Mouse (Mus musculus) gastrocnemius, adult 18-20 months (tissue): ENCODE measurements around the gene Olfm4. TPM values are rescaled to one million over a fixed set of nuclear protein-coding genes. Genes with fewer than 3 reads are reported as not detected.

Experiments
- DNase-seq: peaks from one replicate; pipeline ENCODE4 v3.0.0; 2021; ENCODE audit warnings: low spot score
- total RNA-seq, 2 experiments: library from RNA; stranded (reverse); gene quantifications; 2 replicates each; pipeline ENCODE4 v1.2.3; 2021

Olfm4 gene
- total RNA-seq, 2 experiments from 2014 or later, result not detected

DNA sequence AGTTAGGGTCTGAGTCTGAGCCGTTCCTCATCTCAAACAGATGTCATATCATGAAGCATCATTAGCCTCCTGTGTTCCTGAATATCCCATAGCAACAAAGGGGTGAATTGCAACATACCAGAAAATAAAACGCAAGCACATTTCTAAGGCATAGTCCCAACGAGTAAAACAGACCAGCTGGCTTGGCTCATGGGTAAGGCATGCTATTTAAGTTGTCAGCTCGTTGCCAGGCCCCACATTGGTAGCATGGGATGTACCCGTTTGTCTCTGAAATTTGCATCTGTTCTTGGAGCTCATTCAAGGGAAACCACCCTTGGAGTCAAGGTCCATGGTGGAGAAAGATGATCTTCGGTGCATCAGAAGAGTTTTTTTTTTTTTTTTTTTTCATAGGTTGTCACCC is 42.2 kb downstream of the Olfm4 start:
- DNase-seq, result no peak

DNA sequence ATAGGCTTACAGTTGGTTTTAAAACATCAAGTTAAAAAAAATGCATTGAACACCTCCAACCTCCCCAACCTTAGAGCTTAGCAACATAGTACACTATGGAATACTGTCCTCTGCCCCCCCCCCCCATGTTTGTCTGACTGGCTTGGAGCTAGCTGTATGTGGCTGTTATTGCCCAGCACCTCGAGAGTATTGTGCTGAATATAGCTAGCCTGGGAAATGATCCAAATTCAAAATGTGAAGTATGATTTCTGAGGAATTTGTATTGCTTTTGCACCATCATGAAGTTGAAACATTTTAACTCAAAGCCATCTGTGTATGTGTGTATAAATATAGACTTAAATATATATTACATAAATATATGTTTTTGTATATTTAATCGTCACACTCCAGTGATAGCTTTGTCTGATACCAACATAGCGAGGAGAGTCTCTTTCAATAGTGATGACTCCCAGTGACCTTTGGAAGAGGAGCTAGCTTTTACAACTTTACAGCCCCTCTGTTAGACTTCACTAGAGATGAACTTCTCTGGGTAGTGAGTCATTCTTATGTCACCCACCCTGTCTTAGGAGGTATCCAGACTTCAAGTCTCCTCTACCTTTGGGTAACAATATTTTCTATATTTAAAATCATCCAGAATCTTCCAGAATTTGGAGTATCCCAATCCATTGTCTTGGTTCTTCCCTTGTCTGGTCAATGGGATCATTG is 45.6 kb downstream of the Olfm4 start:
- no peak for DNase-seq

DNA sequence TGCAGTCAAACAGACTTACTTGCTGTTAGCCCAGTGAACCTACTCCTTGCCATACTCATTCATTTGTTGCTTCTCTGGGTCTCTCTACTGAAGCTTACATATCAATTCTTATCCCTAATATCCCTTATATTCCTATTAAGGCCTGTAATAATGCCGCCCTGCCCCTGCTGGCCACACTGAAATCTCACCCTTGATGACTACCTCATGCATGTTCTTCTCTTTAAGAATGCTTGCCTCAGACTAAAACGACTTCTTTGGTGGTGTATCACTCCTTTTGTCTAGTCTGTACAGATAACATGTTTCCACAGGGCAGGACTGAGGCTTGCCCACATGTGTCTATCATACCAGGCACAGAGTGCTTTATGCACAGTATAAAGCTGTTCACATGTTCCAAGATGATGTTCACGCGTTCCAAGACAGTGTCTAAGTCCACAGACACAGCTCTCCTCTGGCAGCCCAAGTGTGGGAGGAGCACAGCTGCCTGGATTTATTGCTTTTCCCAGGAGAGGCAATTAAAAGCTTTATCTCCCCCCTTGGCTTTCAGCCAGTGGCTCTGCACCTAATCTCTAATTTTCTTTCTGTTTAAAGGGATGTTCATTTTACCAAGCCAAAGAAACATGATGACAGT is 55.9 kb downstream of the Olfm4 start:
- no peak for DNase-seq

DNA sequence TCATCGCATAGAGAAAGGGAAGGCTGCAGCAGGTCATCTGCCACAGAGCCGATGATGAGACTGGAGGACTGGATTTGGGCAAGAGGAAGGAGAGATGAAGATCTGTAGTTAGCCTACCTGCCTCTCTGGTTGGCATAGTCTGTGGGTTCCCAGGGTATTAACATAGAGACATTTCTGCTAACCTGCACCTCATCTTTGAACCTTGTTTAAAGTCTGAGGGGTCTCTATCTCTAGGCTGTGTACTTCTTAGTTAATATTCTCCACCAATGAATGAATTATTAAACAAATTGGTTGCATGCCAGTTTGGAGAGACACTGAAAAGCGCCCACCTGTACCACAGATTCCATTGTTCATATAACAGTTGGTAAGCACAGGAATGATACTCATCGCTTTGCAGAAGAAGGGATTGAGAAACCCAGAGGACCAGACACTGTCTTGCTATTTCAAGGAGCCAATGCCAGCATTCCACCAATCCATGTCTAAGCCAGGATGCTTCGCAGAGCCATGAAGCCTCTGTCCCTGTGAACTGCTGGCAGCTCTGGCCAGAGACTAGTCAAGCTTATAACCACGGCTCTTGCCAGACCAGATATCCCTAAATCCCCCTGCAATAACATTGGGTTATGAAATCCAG is 62.3 kb downstream of the Olfm4 start:
- DNase-seq, result no peak

DNA sequence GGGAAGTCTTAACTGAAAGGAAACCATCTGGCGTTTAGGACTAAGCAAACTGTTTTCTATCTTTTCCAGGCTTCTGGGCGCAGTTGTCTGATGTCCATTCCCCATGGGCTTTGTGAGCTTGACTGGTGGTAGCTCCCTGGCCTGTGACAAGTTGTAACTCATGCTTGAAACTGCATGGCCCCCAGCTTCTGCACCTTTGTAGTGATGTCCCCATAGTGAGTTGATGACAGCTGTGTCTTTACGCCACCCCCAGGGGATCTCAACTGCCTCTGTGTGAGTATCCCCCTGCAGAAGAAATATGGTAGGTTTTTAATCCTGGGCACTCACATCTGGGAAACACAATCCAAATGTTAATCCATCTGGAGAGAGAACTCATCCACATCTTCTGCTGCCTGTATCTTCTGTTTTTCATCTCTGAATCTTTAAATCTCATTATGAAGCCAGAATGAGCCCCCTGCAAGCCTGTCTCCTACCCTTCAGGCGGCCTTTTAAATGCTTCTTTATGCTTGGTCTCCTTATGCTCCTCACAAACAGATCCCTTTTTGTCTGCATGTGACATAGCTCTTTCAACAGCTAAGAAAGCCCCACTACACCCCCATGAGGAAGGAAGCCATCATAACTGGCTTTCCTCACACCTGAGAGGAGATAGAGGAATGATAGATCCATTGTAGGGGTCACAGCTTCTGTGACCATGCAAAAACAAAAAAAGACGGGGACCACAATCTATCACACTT is 63.7 kb downstream of the Olfm4 start:
- no peak for DNase-seq

DNA sequence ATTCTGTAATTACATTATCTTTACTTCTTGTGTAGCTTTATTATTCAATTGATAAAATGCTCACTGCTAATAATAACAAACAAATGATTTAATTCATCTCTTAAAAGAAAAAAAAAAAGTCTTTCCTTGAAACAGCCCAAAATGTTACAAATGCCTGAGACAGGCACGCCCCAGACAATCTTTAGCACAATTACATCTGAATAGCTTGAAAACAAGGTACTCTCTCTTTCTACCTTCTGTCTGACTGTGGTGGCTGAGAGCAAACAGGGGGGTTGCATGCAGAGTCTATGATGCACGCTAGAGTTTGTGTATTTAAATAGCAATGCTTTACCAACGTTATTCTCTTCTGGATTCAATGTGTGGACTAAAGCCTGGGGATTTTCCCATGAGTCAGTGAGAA is 71.8 kb downstream of the Olfm4 start:
- DNase-seq, result no peak

DNA sequence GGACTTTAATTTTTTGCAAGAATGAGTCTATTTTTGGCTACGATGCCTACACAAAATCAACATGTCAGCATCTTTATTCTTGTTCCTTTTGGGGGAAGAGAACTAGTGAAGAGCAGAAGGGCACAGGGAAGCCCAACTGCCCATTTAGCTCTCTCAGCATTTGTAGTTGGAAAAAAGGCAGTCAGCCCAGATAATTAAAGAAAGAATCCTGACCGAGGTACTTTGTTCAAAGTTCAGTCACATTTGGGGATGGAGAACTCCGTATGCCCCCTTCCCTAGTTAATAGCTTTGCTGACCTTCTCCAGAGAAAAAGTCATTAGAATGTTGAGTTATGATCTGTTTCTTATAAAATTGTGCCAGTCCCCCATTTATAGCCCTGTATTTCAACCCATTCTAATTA is 77.8 kb downstream of the Olfm4 start:
- no peak for DNase-seq

DNA sequence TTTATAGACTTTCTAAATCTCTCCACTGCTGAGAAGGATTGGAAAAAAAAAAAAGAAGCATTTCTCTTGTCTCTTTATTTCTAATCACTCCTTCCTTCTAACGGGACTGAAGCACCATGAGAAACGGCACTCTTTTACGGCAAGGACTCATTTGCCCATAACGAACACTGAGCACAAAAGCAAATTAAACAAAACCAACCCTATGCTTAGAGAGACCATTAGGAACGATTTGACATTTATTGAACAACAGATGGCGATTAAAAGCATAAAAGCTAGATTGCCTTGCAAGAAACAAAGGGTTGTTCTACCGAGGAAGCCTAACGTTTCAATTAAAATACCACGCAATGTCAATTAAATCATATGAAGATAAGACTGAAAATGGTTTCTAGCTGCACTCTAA is 79.0 kb downstream of the Olfm4 start:
- DNase-seq, result no peak

DNA sequence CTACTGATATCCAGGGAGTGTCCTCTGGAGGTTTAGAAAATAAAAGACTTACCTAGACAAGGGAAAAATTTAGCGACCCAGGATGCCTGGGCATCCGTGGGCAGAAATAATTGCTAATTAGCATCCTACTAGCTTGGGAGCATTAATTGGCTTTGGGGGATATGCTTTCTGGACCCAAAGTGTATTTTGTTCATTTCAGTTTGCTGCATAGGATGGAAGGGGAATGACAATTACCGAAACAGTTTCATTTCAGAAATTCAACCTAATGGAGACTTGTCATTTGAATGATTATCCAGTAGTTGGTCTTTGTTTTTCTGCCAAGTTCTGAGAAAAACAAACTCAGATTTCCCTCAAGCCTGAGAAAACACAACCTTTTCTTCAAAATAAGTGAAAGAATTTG is 86.7 kb downstream of the Olfm4 start:
- DNase-seq, result no peak

Other genes with a start within 250 kb of the Olfm4 start
- not detected for gene Pcdh8, start 212.8 kb upstream of the Olfm4 start, total RNA-seq